Mouse (Mus musculus): Measurements from ENCODE around the gene Wwp2. TPM values are rescaled to one million over a fixed set of nuclear protein-coding genes. Genes with fewer than 3 reads are reported as not detected.

Wwp2 gene
- polyA plus RNA-seq, 1 experiment from 2014 or later = 66.0 TPM

- DNase-seq (ENCODE audit: low spot score) = no peak
- Histone ChIP-seq H3K9me3 (replicated peaks; ENCODE audit: control insufficient read depth, low read length) (no peaks in the 10 kb centered on the region), H3K4me1 (ENCODE audit: control insufficient read depth, insufficient read depth, low read length) (no peaks in the 10 kb centered on the region), H3K4me3 (ENCODE audit: low read depth, low read length) (no peak overlapping the region), H3K36me3 (replicated peaks; ENCODE audit: control insufficient read depth, insufficient read depth, low read depth, low read length) (no peaks in the 10 kb centered on the region), H3K27me3 (ENCODE audit: control insufficient read depth, insufficient read depth, low read length) (no peaks in the 10 kb centered on the region), H3K9ac (replicated peaks; ENCODE audit: low read length) (no peak overlapping the region), H3K4me2 (ENCODE audit: low read depth, low read length) (no peak overlapping the region), H3K27ac (replicated peaks; ENCODE audit: low read depth, low read length) (no peak overlapping the region)
- WGBS = 61% methylated on average over 2 of the region's 2 CpGs
- ATAC-seq (replicated peaks; ENCODE audit: insufficient number of reproducible peaks, low FRiP score, low TSS enrichment, low read depth) = no peak
Measured at GRCm38 (mm10) chr8:107437711-107438110, 1.5 kb downstream of the Wwp2 start.

GRCm38 (mm10) chr8:107439880-107440625, 3.9 kb downstream of the Wwp2 start:
- no peak overlapping the region for H3K4me3 ChIP-seq (ENCODE audit: low read depth, low read length)
- no peaks in the 10 kb centered on the region for H3K27me3 ChIP-seq (ENCODE audit: control insufficient read depth, insufficient read depth, low read length)
- DNase-seq (ENCODE audit: low spot score) (no peak), ATAC-seq (replicated peaks; ENCODE audit: insufficient number of reproducible peaks, low FRiP score, low TSS enrichment, low read depth) (no peak)
- WGBS = 93% methylated on average over 3 of the region's 3 CpGs
- H3K9me3 ChIP-seq (replicated peaks; ENCODE audit: control insufficient read depth, low read length) = no peaks in the 10 kb centered on the region
- no peaks in the 10 kb centered on the region for H3K36me3 ChIP-seq (replicated peaks; ENCODE audit: control insufficient read depth, insufficient read depth, low read depth, low read length)
- no peak overlapping the region for H3K9ac ChIP-seq (replicated peaks; ENCODE audit: low read length)
- H3K4me1 ChIP-seq (ENCODE audit: control insufficient read depth, insufficient read depth, low read length) = no peaks in the 10 kb centered on the region
- H3K27ac ChIP-seq (replicated peaks; ENCODE audit: low read depth, low read length) = no peak overlapping the region
- no peak overlapping the region for H3K4me2 ChIP-seq (ENCODE audit: low read depth, low read length)

GRCm38 (mm10) chr8:107444626-107445025, 8.5 kb downstream of the Wwp2 start:
- ATAC-seq (replicated peaks; ENCODE audit: insufficient number of reproducible peaks, low FRiP score, low TSS enrichment, low read depth) = no peak
- no peak for DNase-seq (ENCODE audit: low spot score)
- Histone ChIP-seq H3K27me3 (ENCODE audit: control insufficient read depth, insufficient read depth, low read length) (no peaks in the 10 kb centered on the region), H3K9ac (replicated peaks; ENCODE audit: low read length) (no peak overlapping the region), H3K4me3 (ENCODE audit: low read depth, low read length) (no peak overlapping the region), H3K27ac (replicated peaks; ENCODE audit: low read depth, low read length) (no peak overlapping the region), H3K4me2 (ENCODE audit: low read depth, low read length) (no peak overlapping the region), H3K4me1 (ENCODE audit: control insufficient read depth, insufficient read depth, low read length) (no peaks in the 10 kb centered on the region), H3K36me3 (replicated peaks; ENCODE audit: control insufficient read depth, insufficient read depth, low read depth, low read length) (no peaks in the 10 kb centered on the region), H3K9me3 (replicated peaks; ENCODE audit: control insufficient read depth, low read length) (no peaks in the 10 kb centered on the region)
- WGBS = 92% methylated on average over 3 of the region's 3 CpGs

DNA sequence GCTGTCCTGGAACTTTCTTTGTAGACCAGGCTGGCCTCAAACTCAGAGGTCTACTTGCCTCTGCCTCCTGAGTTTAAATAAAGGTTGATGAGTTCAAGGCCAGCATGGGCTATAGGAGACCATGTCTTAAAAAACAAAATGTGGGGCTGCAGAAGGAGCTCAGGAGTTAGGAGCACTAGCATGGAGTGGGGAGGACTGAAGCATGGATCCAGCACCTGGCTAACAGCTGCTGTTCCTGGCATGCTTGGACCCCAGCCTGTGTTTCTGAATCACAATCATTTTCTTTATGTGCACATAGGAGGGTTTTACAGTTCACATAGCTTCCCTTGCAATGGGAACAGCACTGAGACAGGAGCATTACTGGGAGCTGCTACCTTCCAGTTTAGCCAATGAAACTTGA, 11.5 kb downstream of the Wwp2 start:
- H3K4me3 ChIP-seq (ENCODE audit: low read depth, low read length) = no peak overlapping the region
- H3K27ac ChIP-seq (replicated peaks; ENCODE audit: low read depth, low read length) = no peak overlapping the region
- no peaks in the 10 kb centered on the region for H3K27me3 ChIP-seq (ENCODE audit: control insufficient read depth, insufficient read depth, low read length)
- H3K36me3 ChIP-seq (replicated peaks; ENCODE audit: control insufficient read depth, insufficient read depth, low read depth, low read length) = no peaks in the 10 kb centered on the region
- H3K4me1 ChIP-seq (ENCODE audit: control insufficient read depth, insufficient read depth, low read length) = no peaks in the 10 kb centered on the region
- H3K9me3 ChIP-seq (replicated peaks; ENCODE audit: control insufficient read depth, low read length) = no peaks in the 10 kb centered on the region
- no peak overlapping the region for H3K9ac ChIP-seq (replicated peaks; ENCODE audit: low read length)
- ATAC-seq (replicated peaks; ENCODE audit: insufficient number of reproducible peaks, low FRiP score, low TSS enrichment, low read depth) = no peak
- no peak for DNase-seq (ENCODE audit: low spot score)
- H3K4me2 ChIP-seq (ENCODE audit: low read depth, low read length) = no peak overlapping the region

- Histone ChIP-seq H3K4me3 (ENCODE audit: low read depth, low read length) (no peak overlapping the region), H3K9ac (replicated peaks; ENCODE audit: low read length) (no peak overlapping the region), H3K4me1 (ENCODE audit: control insufficient read depth, insufficient read depth, low read length) (no peaks in the 10 kb centered on the region), H3K4me2 (ENCODE audit: low read depth, low read length) (no peak overlapping the region), H3K27ac (replicated peaks; ENCODE audit: low read depth, low read length) (no peak overlapping the region), H3K36me3 (replicated peaks; ENCODE audit: control insufficient read depth, insufficient read depth, low read depth, low read length) (no peaks in the 10 kb centered on the region; the same call in 1 of the 2 replicates), H3K27me3 (ENCODE audit: control insufficient read depth, insufficient read depth, low read length) (no peaks in the 10 kb centered on the region), H3K9me3 (replicated peaks; ENCODE audit: control insufficient read depth, low read length) (no peaks in the 10 kb centered on the region)
- ATAC-seq (replicated peaks; ENCODE audit: insufficient number of reproducible peaks, low FRiP score, low TSS enrichment, low read depth) (no peak), DNase-seq (ENCODE audit: low spot score) (no peak)
- 75% methylated on average over 4 of the region's 4 CpGs for WGBS
Measured at GRCm38 (mm10) chr8:107448382-107448889, 12.3 kb downstream of the Wwp2 start.

GRCm38 (mm10) chr8:107449130-107449529, 13.0 kb downstream of the Wwp2 start:
- Histone ChIP-seq H3K4me2 (ENCODE audit: low read depth, low read length) (no peak overlapping the region), H3K27me3 (ENCODE audit: control insufficient read depth, insufficient read depth, low read length) (no peaks in the 10 kb centered on the region), H3K4me3 (ENCODE audit: low read depth, low read length) (no peak overlapping the region), H3K4me1 (ENCODE audit: control insufficient read depth, insufficient read depth, low read length) (no peaks in the 10 kb centered on the region), H3K9ac (replicated peaks; ENCODE audit: low read length) (no peak overlapping the region), H3K9me3 (replicated peaks; ENCODE audit: control insufficient read depth, low read length) (no peaks in the 10 kb centered on the region), H3K36me3 (replicated peaks; ENCODE audit: control insufficient read depth, insufficient read depth, low read depth, low read length) (no peaks in the 10 kb centered on the region; the same call in 1 of the 2 replicates), H3K27ac (replicated peaks; ENCODE audit: low read depth, low read length) (no peak overlapping the region)
- no peak for DNase-seq (ENCODE audit: low spot score)
- WGBS = 37% methylated on average over 8 of the region's 8 CpGs
- no peak for ATAC-seq (replicated peaks; ENCODE audit: insufficient number of reproducible peaks, low FRiP score, low TSS enrichment, low read depth)

GRCm38 (mm10) chr8:107449655-107450054, 13.5 kb downstream of the Wwp2 start:
- Histone ChIP-seq H3K4me2 (ENCODE audit: low read depth, low read length) (no peak overlapping the region), H3K4me3 (ENCODE audit: low read depth, low read length) (no peak overlapping the region), H3K9me3 (replicated peaks; ENCODE audit: control insufficient read depth, low read length) (no peaks in the 10 kb centered on the region), H3K27me3 (ENCODE audit: control insufficient read depth, insufficient read depth, low read length) (no peaks in the 10 kb centered on the region), H3K27ac (replicated peaks; ENCODE audit: low read depth, low read length) (no peak overlapping the region), H3K36me3 (replicated peaks; ENCODE audit: control insufficient read depth, insufficient read depth, low read depth, low read length) (no peaks in the 10 kb centered on the region; the same call in 1 of the 2 replicates), H3K4me1 (ENCODE audit: control insufficient read depth, insufficient read depth, low read length) (no peaks in the 10 kb centered on the region), H3K9ac (replicated peaks; ENCODE audit: low read length) (no peak overlapping the region)
- ATAC-seq (replicated peaks; ENCODE audit: insufficient number of reproducible peaks, low FRiP score, low TSS enrichment, low read depth) = no peak
- 72% methylated on average over 6 of the region's 6 CpGs for WGBS
- no peak for DNase-seq (ENCODE audit: low spot score)

DNA sequence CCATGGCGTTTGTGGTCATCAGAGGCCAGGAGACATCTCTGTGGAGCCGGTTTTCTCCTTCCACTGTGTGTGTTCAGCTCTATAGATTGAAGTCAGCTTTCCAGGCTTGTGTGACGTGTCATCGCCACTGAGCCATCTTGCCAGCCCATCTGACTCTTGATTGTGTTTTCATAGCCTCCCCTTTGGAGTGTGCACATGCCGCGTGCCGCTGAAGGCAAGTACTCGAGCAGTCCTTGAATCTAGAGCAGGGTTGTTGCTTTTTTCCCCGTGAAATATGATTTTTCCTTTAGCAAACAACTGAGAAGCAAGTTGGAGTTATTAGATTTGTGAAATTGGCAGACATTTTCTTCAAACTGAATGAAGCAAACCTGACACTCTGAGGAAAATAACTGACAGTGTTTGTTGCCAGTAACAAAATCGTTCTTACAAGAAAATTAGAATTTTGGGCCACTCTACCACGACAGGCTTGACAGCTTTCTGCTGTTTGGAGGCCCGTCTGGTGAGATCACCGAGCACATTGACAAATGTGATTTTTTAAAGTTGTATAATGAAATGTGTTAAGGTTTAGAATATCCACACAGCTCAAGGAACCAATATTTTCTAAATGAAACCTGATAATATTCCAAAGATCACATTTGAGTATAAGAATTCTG, 15.4 kb downstream of the Wwp2 start:
- Histone ChIP-seq H3K4me3 (ENCODE audit: low read depth, low read length) (no peak overlapping the region), H3K9ac (replicated peaks; ENCODE audit: low read length) (no peak overlapping the region), H3K36me3 (replicated peaks; ENCODE audit: control insufficient read depth, insufficient read depth, low read depth, low read length) (no peaks in the 10 kb centered on the region; the same call in 1 of the 2 replicates), H3K9me3 (replicated peaks; ENCODE audit: control insufficient read depth, low read length) (no peaks in the 10 kb centered on the region), H3K27me3 (ENCODE audit: control insufficient read depth, insufficient read depth, low read length) (no peaks in the 10 kb centered on the region), H3K4me2 (ENCODE audit: low read depth, low read length) (no peak overlapping the region), H3K27ac (replicated peaks; ENCODE audit: low read depth, low read length) (no peak overlapping the region), H3K4me1 (ENCODE audit: control insufficient read depth, insufficient read depth, low read length) (no peaks in the 10 kb centered on the region)
- ATAC-seq (replicated peaks; ENCODE audit: insufficient number of reproducible peaks, low FRiP score, low TSS enrichment, low read depth) (no peak), DNase-seq (ENCODE audit: low spot score) (no peak)
- WGBS = 90% methylated on average over 13 of the region's 13 CpGs

Data from embryonic facial prominence, embryonic 11.5 days (tissue).